Mouse (Mus musculus): ENCODE results near the gene Fam3c. TPM values are rescaled to one million over a fixed set of nuclear protein-coding genes. Genes with fewer than 3 reads are reported as not detected.

Gene Fam3c
- total and polyA plus RNA-seq, 3 experiments: 28.2 to 396 (median 30.7) TPM

- peaks cover 0 to 47% of the 10 kb centered on the region in 2 experiments; a peak in 2 of 4 replicates for H3K36me3 ChIP-seq (ENCODE audit: control insufficient read depth in 1 of 2, insufficient read depth in 2 of 2, low read length in 2 of 2)
- H3K9ac ChIP-seq (ENCODE audit: control insufficient read depth, low read depth, low read length, poor library complexity, severe bottlenecking): no peak overlapping the region
- peaks cover 60% of the 10 kb centered on the region for H3K79me2 ChIP-seq (ENCODE audit: control insufficient read depth, insufficient read depth, low read length, poor library complexity)
- H3K4me3 ChIP-seq (ENCODE audit: control insufficient read depth in 1 of 2, insufficient read depth in 1 of 2, low read depth in 2 of 2, low read length in 2 of 2): no peak overlapping the region
- TF ChIP-seq ZMIZ1 (IDR thresholded peaks at IDR 0.05; ENCODE audit: low read depth, low read length): no peak
- TF ChIP-seq ETS1 (IDR thresholded peaks at IDR 0.05; ENCODE audit: low read depth, low read length): no peak
- no peak for TF ChIP-seq KAT2A (conservative IDR thresholded peaks at IDR 0.05; ENCODE audit: low read depth, low read length)
- no peak for TF ChIP-seq SMC3 (IDR thresholded peaks at IDR 0.05; ENCODE audit: low read depth, low read length)
- no peak for TF ChIP-seq CHD1 (IDR thresholded peaks at IDR 0.05; ENCODE audit: low read depth, low read length)
- TF ChIP-seq JUND (IDR thresholded peaks at IDR 0.05; ENCODE audit: low read depth, low read length): no peak
- no peak for TF ChIP-seq GABPA (IDR thresholded peaks at IDR 0.05; ENCODE audit: low read depth, low read length)
- TF ChIP-seq ELF1 (IDR thresholded peaks at IDR 0.05; ENCODE audit: low read depth, low read length): no peak
- TF ChIP-seq NRF1 (IDR thresholded peaks at IDR 0.05; ENCODE audit: insufficient read depth, low read depth, low read length, poor library complexity, severe bottlenecking): no peak
- no peak for TF ChIP-seq BHLHE40 (IDR thresholded peaks at IDR 0.05; ENCODE audit: borderline replicate concordance, low read depth, low read length)
- TF ChIP-seq TCF12 (IDR thresholded peaks at IDR 0.05; ENCODE audit: low read depth, low read length): no peak
- TF ChIP-seq POLR2AphosphoS5 (IDR thresholded peaks at IDR 0.05; ENCODE audit: borderline replicate concordance, low read depth, low read length): no peak
- TF ChIP-seq RAD21 (IDR thresholded peaks at IDR 0.05; ENCODE audit: low read depth, low read length): no peak
- no peak for TF ChIP-seq MAFK (IDR thresholded peaks at IDR 0.05; ENCODE audit: borderline replicate concordance, low read depth, low read length)
- TF ChIP-seq ZNF384 (IDR thresholded peaks at IDR 0.05; ENCODE audit: low read depth, low read length): no peak
- TF ChIP-seq ZC3H11A (IDR thresholded peaks at IDR 0.05; ENCODE audit: low read depth, low read length): no peak
- TF ChIP-seq RCOR1 (IDR thresholded peaks at IDR 0.05; ENCODE audit: low read depth, low read length): no peak
- no peaks in the 10 kb centered on the region for H3K9me3 ChIP-seq (replicated peaks; ENCODE audit: insufficient read depth, low read length)
- peaks cover 13 to 32% of the 10 kb centered on the region in 2 experiments for H3K4me1 ChIP-seq (ENCODE audit: control insufficient read depth in 1 of 2, insufficient read depth in 2 of 2, low read length in 2 of 2)
- no peak for DNase-seq (ENCODE audit: low read depth, low spot score)
- H3K27me3 ChIP-seq (ENCODE audit: control insufficient read depth in 1 of 2, insufficient read depth in 2 of 2, low read length in 2 of 2): no peaks in the 10 kb centered on the region
- no peak overlapping the region for H3K27ac ChIP-seq (ENCODE audit: control insufficient read depth, low read depth, low read length)
Measured at GRCm38 (mm10) chr6:22348130-22348529, 7.9 kb downstream of the Fam3c start.

- Histone ChIP-seq H3K36me3 (ENCODE audit: control insufficient read depth in 1 of 2, insufficient read depth in 2 of 2, low read length in 2 of 2) (peaks cover 0 to 47% of the 10 kb centered on the region in 2 experiments; a peak in 3 of 4 replicates), H3K4me1 (ENCODE audit: control insufficient read depth in 1 of 2, insufficient read depth in 2 of 2, low read length in 2 of 2) (peaks cover 13 to 32% of the 10 kb centered on the region in 2 experiments), H3K9me3 (replicated peaks; ENCODE audit: insufficient read depth, low read length) (no peaks in the 10 kb centered on the region), H3K9ac (ENCODE audit: control insufficient read depth, low read depth, low read length, poor library complexity, severe bottlenecking) (no peak overlapping the region), H3K4me3 (ENCODE audit: control insufficient read depth in 1 of 2, insufficient read depth in 1 of 2, low read depth in 2 of 2, low read length in 2 of 2) (no peak overlapping the region), H3K79me2 (ENCODE audit: control insufficient read depth, insufficient read depth, low read length, poor library complexity) (peaks cover 54% of the 10 kb centered on the region), H3K27ac (ENCODE audit: control insufficient read depth, low read depth, low read length) (no peak overlapping the region), H3K27me3 (ENCODE audit: control insufficient read depth in 1 of 2, insufficient read depth in 2 of 2, low read length in 2 of 2) (no peaks in the 10 kb centered on the region)
- DNase-seq (ENCODE audit: low read depth, low spot score): no peak
- TF ChIP-seq CHD1 (IDR thresholded peaks at IDR 0.05; ENCODE audit: low read depth, low read length) (no peak), MAX (IDR thresholded peaks at IDR 0.05; ENCODE audit: low read length) (no peak), UBTF (IDR thresholded peaks at IDR 0.05; ENCODE audit: borderline replicate concordance, insufficient read depth, low read depth, low read length) (no peak), POLR2AphosphoS5 (IDR thresholded peaks at IDR 0.05; ENCODE audit: borderline replicate concordance, low read depth, low read length) (no peak), EP300 (IDR thresholded peaks at IDR 0.05; ENCODE audit: low read depth in 1 of 2, low read length in 2 of 2) (no peak)
Measured at GRCm38 (mm10) chr6:22347132-22347902, 8.7 kb downstream of the Fam3c start.

Measured in MEL (cell line).